ENCODE assay signal across 8 mouse cellular contexts in the genomic region with DNA sequence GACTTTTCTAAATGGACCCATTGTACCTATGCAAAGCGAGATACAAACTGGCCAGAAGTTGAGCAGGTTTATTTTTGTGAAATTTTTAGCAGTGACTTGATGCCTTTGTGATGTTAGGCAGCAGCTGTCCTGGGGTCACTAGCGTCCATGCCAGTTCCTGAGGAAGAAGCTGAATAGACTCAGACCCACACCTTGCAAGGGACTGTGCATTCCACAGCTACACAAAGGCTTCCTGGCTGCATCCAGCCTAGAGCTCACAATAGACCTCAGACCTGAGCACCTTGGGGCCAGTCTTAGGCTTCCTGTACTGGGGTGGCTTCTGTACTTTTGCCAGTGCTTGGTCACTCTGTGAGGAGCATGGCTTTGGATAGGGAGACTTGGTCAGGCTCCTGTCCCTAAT.
DNase-seq lines count a peak whose midpoint lies in the region; ATAC-seq lines count a peak whose summit lies in the region.

No protein-coding gene starts in this region.

- 36% methylated on average over 2 of the region's 2 CpGs for WGBS in heart, embryonic 10.5 days
- 63% methylated on average over 2 of the region's 2 CpGs for WGBS in heart, embryonic 15.5 days
- 55% methylated on average over 2 of the region's 2 CpGs for WGBS in liver, embryonic 13.5 days (ENCODE audit: insufficient replicate concordance)

- H3K9me3 ChIP-seq in heart, embryonic 10.5 days: no peaks in the 10 kb centered on the region
- no peaks in the 10 kb centered on the region for H3K9me3 ChIP-seq in heart, embryonic 15.5 days (replicated peaks)
- no peaks in the 10 kb centered on the region for H3K9me3 ChIP-seq in liver, embryonic 13.5 days (replicated peaks)

- peaks cover 14% of the 10 kb centered on the region for H3K27me3 ChIP-seq in heart, embryonic 10.5 days (ENCODE audit: insufficient read depth, poor library complexity, severe bottlenecking)
- no peaks in the 10 kb centered on the region for H3K27me3 ChIP-seq in heart, embryonic 15.5 days
- no peaks in the 10 kb centered on the region for H3K27me3 ChIP-seq in liver, embryonic 13.5 days

- no peak for ATAC-seq in heart, embryonic 15.5 days (replicated peaks; ENCODE audit: insufficient number of reproducible peaks, insufficient read depth, low FRiP score, low read depth)
- no peak for ATAC-seq in liver, embryonic 13.5 days (ENCODE audit: low read depth)

- H3K27ac ChIP-seq in heart, embryonic 10.5 days: peak overlapping the region; percentile 47; the same call in 1 of the 2 replicates
- peak overlapping the region; percentile 33 for H3K27ac ChIP-seq in heart, embryonic 15.5 days
- H3K27ac ChIP-seq in liver, embryonic 13.5 days: no peak overlapping the region

- intact Hi-C loops in heart, postnatal 36 days (cut with DNase I): loop anchor here (2.0 kb wide), 1 partner anchor 31 kb away; no protein-coding TSS in a partner anchor

- peaks cover 48% of the 10 kb centered on the region for H3K4me1 ChIP-seq in heart, embryonic 10.5 days
- peaks cover 65% of the 10 kb centered on the region for H3K4me1 ChIP-seq in heart, embryonic 15.5 days (replicated peaks)
- peaks cover 38% of the 10 kb centered on the region for H3K4me1 ChIP-seq in liver, embryonic 13.5 days (replicated peaks)

- peak overlapping the region; percentile 34 for H3K4me3 ChIP-seq in heart, embryonic 10.5 days
- peak overlapping the region; percentile 22; the same call in 1 of the 2 replicates for H3K4me3 ChIP-seq in heart, embryonic 15.5 days
- peak overlapping the region; percentile 9 for H3K4me3 ChIP-seq in liver, embryonic 13.5 days (replicated peaks)

- no peak for DNase-seq in heart, embryonic 10.5 days (ENCODE audit: low spot score)
- DNase-seq in heart, postnatal 36 days: no peak
- DNase-seq in ES-CJ7 (ENCODE audit: low read depth, low spot score): peak; percentile 53
- DNase-seq in liver, embryonic 13.5 days: no peak
- no peak for DNase-seq in cerebellum, postnatal 14 days
- DNase-seq in gastrocnemius, postnatal 10 days: no peak
- DNase-seq in cerebellum, postnatal 4 days (ENCODE audit: low spot score in 2 of 2): no peak

- no peak overlapping the region for H3K9ac ChIP-seq in heart, embryonic 15.5 days
- H3K9ac ChIP-seq in liver, embryonic 13.5 days: peak overlapping the region; percentile 34; the same call in 1 of the 2 replicates

- peak overlapping the region; percentile 43 for H3K4me2 ChIP-seq in heart, embryonic 15.5 days
- peak overlapping the region; percentile 44 for H3K4me2 ChIP-seq in liver, embryonic 13.5 days

- no peaks in the 10 kb centered on the region for H3K36me3 ChIP-seq in heart, embryonic 10.5 days
- no peaks in the 10 kb centered on the region for H3K36me3 ChIP-seq in heart, embryonic 15.5 days
- H3K36me3 ChIP-seq in liver, embryonic 13.5 days: no peaks in the 10 kb centered on the region
